Comparison of ENCODE assay signal across 14 mouse cellular contexts in genomic region chr2:170648542-170648941, GRCm38 (mm10). TPM values are rescaled to one million over a fixed set of nuclear protein-coding genes. Genes with fewer than 3 reads are reported as not detected.
A peak's percentile ranks its signal among the peaks of the same experiment; 100 is the strongest.
DNase-seq lines count a peak whose midpoint lies in the region.
"Had no signal": no experiment of that assay in that cellular context is flagged by ENCODE, and none has a peak within 500 bp of the region (broad histone marks: within the 10 kb centered on the region; RNA-seq: fewer than 3 reads in every experiment).

No protein-coding gene starts in this region.

- peak; percentile 5 for DNase-seq in kidney, postnatal 14 days
- no peak for DNase-seq in kidney, adult 9 months
- peak; percentile 45 for DNase-seq in testis, postnatal 10 days (ENCODE audit: low spot score)
- DNase-seq in testis, postnatal 14 days (ENCODE audit: low spot score): no peak
- DNase-seq in left cerebral cortex, postnatal 4 days: peak; percentile 9
- no peak for DNase-seq in thymus, postnatal 14 days
- no peak for DNase-seq in natural killer cell, adult 2 months (ENCODE audit: low spot score in 2 of 2)
- DNase-seq: cerebellum, postnatal 25 days; forebrain, postnatal 0 days; heart, adult 2 months; heart, postnatal 36 days; spleen, adult 18-20 months; thymus, adult 2 months had no signal

- intact Hi-C loops in left cerebral cortex, postnatal 4 days (cut with DNase I): no loop called here

RNA-seq across cellular contexts. Expression of gene 4930470P17Rik, which starts 46.7 kb away (rescaled TPM):
- not detected for total RNA-seq in left cerebral cortex, postnatal 4 days (2021)
- total RNA-seq: forebrain, postnatal 0 days; heart, adult 2 months; heart, postnatal 36 days; layer of hippocampus, postnatal 14 days had no signal

Comparison
In these comparisons a context has a peak if more than half of its experiments do, and no peak if none do; other contexts are left out.
1. DNase-seq: peak in kidney, postnatal 14 days (single experiment), testis, postnatal 10 days (single experiment) and left cerebral cortex, postnatal 4 days (single experiment); none in kidney, adult 9 months (single experiment), testis, postnatal 14 days (single experiment), thymus, postnatal 14 days (single experiment) and natural killer cell, adult 2 months (0 of 2).